Mouse (Mus musculus) layer of hippocampus, postnatal 10 days (tissue): Measurements from ENCODE around the gene Fes. TPM values are rescaled to one million over a fixed set of nuclear protein-coding genes. Genes with fewer than 3 reads are reported as not detected.
"Not testable (repeated sequence)": the region's sequence is repeated elsewhere in the genome, so short reads cannot be mapped to it uniquely, and the experiment has no call there.

Experiments
- DNase-seq, 2 experiments: peaks; one replicate each; pipeline ENCODE4 v3.0.0; 2021; ENCODE audit warnings: low spot score in 2 of 2
- total RNA-seq, 2 experiments: library from RNA; stranded (reverse); gene quantifications; 2 replicates each; pipeline ENCODE4 v1.2.3; 2021

The Fes gene
- total RNA-seq, 2 experiments from 2014 or later = 5.2 to 10.6 TPM

GRCm38 (mm10) chr7:80405188-80405695, 17.5 kb upstream of the Fes start, which contains the start of gene Furin:
Gene Furin (minus strand): TSS chr7:80405436.
- DNase-seq = no peak

- DNase-seq = no peak
Observed at GRCm38 (mm10) chr7:80404101-80404894, 16.6 kb upstream of the Fes start.

GRCm38 (mm10) chr7:80403551-80403950, 15.8 kb upstream of the Fes start:
- DNase-seq = peak; percentile 64 to 68

- DNase-seq = peak; percentile 48 to 76
Observed at GRCm38 (mm10) chr7:80402651-80403321, 15.0 kb upstream of the Fes start.

GRCm38 (mm10) chr7:80401860-80402641, 14.3 kb upstream of the Fes start:
- DNase-seq = peak; percentile 42 to 56

- DNase-seq = no peak
Observed at GRCm38 (mm10) chr7:80401041-80401859, 13.5 kb upstream of the Fes start.

- DNase-seq = no peak
Observed at GRCm38 (mm10) chr7:80400571-80400970, 12.8 kb upstream of the Fes start.

- DNase-seq = peak in 1 of 2 experiments; percentile 43
Observed at GRCm38 (mm10) chr7:80400099-80400498, 12.4 kb upstream of the Fes start.

- DNase-seq = no peak
Observed at GRCm38 (mm10) chr7:80398654-80399444, 11.1 kb upstream of the Fes start.

GRCm38 (mm10) chr7:80397986-80398385, 10.2 kb upstream of the Fes start:
- DNase-seq = no peak

- DNase-seq = not testable (repeated sequence)
Observed at GRCm38 (mm10) chr7:80396427-80396826, 8.7 kb upstream of the Fes start.

GRCm38 (mm10) chr7:80394600-80394999, 6.9 kb upstream of the Fes start:
- DNase-seq = no peak

- DNase-seq = no peak
Observed at GRCm38 (mm10) chr7:80392119-80392518, 4.4 kb upstream of the Fes start.

- no peak for DNase-seq
Observed at GRCm38 (mm10) chr7:80387033-80387632, 613 bp downstream of the Fes start.

- peak; percentile 95 to 96 for DNase-seq
Observed at GRCm38 (mm10) chr7:80386235-80386930, 1.4 kb downstream of the Fes start.

- no peak for DNase-seq
Observed at GRCm38 (mm10) chr7:80382919-80383318, 4.8 kb downstream of the Fes start.

- no peak for DNase-seq
Observed at GRCm38 (mm10) chr7:80379531-80379930, 8.2 kb downstream of the Fes start.

- peak; percentile 72 to 73 for DNase-seq
Observed at GRCm38 (mm10) chr7:80377471-80377870, 10.3 kb downstream of the Fes start.

- no peak for DNase-seq
Observed at GRCm38 (mm10) chr7:80376192-80376591, 11.6 kb downstream of the Fes start.
